Mouse (Mus musculus) olfactory bulb, adult 2 months (tissue): Measurements from ENCODE around the gene Atf2.

Experiments
- CTCF ChIP-seq: fragments of 200-500 bp; IDR thresholded peaks from 2 replicates; pipeline ENCODE4 v1.5.1; 2012; ENCODE audit warnings: low read depth, mild to moderate bottlenecking, low read length, moderate library complexity; ENCODE audit not compliant: insufficient read depth
- POLR2A ChIP-seq: fragments of 200-500 bp; IDR thresholded peaks from 2 replicates; pipeline ENCODE4 v1.6.1; 2012; ENCODE audit warnings: mild to moderate bottlenecking, low read depth, low read length, moderate library complexity; ENCODE audit not compliant: insufficient read depth

GRCm38 (mm10) chr2:73938896-73939295 is 46.5 kb upstream of the Atf2 start:
- TF ChIP-seq POLR2A (no peak), CTCF (no peak)
